Mouse (Mus musculus): ENCODE measurements around the gene Il6ra.
A peak's percentile ranks its signal among the peaks of the same experiment; 100 is the strongest.
"Not testable (repeated sequence)": the region's sequence is repeated elsewhere in the genome, so short reads cannot be mapped to it uniquely, and the experiment has no call there.

Il6ra gene

GRCm38 (mm10) chr3:89875781-89876180 is 37.2 kb downstream of the Il6ra start:
- no peak for DNase-seq (ENCODE audit: low spot score)

DNA sequence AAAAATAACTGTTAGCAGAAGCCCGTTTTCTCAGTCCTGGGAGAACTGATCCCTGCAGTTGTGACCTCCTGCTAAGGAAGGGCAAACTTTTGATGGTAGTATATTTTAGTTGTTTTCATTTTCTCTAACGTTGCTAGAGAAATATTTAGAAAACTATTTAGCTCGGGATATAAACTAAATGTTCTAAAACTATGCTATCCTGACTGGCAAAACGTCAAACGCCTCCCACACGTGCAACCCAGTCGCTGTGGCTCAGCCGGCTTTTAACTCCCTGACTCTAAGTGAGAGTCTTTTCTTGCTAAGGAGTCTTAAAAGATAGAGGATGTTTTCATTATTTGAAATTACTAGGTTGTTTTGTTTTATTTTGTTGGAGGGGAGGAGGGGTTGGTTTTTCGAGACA is 38.0 kb downstream of the Il6ra start:
- no peak for DNase-seq (ENCODE audit: low spot score)

- no peak for DNase-seq (ENCODE audit: low spot score)
Observed at GRCm38 (mm10) chr3:89874076-89874475, 38.9 kb downstream of the Il6ra start.

- DNase-seq (ENCODE audit: low spot score) = no peak
Observed at GRCm38 (mm10) chr3:89872684-89873083, 40.3 kb downstream of the Il6ra start.

GRCm38 (mm10) chr3:89872209-89872608 is 40.8 kb downstream of the Il6ra start:
- DNase-seq (ENCODE audit: low spot score) = no peak

DNA sequence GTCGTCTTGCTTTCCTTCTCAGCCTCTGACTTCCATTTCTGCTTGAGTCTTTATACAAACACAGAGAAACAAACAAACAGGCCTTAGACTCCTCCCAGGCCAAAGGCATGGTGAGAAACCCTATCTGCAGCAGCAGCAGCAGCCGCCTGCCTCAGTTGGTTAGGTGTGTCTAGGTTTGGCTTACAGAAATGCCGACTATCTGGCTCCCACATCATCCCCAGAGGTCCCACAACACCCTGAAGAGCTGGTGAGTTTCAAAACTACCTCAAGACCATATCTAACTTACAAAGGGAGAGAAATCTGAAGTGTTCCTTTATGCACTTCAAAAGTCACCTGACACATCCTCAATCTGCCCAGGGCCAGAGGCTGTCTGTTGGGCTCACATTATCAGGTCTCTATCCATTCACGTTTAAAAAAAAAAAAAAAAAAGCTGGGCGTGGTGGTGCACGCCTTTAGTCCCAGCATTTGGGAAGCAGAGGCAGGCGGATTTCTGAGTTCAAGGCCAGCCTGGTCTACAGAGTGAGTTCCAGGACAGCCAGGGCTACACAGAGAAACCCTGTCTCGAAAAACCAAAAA is 41.6 kb downstream of the Il6ra start:
- no peak for DNase-seq (ENCODE audit: low spot score)

DNA sequence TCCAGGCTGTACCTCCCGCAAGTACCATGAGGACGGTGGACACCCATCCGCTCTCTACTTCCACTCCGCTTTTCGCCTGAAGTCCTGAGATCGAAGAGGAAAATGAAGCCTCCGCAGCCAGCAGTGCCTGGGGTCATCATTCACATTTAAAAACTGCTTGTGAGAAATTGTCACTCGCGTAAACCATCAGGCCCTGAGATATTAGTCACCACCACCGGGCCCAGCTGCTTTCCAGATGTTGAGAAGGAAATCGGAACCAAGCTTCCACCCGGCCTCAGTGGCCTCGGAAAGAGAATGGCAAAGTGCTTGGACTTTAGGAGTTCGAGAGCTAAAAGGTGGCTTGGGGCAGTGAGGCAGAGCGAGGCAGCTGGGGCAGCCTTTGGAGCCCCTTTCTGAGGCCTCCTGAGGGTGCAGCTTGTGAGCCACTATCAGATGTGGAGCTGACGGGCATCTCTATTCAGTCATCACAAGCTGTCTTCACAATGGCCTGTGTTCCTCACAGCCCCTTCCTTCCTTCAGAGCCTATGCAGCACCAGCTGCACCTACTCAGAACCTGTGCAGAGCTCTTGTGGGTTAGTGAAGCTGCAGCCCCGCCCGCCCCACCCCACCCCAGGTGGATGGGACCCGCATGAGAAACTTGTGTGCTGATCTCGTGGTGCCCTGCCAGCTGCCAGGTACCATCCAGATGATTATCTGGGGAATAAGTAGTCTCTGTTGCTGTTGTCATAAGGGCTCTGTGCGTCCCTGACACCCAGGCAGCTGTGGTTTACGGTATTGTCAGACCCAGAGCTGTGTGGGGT is 42.3 kb downstream of the Il6ra start:
- no peak for DNase-seq (ENCODE audit: low spot score)

DNA sequence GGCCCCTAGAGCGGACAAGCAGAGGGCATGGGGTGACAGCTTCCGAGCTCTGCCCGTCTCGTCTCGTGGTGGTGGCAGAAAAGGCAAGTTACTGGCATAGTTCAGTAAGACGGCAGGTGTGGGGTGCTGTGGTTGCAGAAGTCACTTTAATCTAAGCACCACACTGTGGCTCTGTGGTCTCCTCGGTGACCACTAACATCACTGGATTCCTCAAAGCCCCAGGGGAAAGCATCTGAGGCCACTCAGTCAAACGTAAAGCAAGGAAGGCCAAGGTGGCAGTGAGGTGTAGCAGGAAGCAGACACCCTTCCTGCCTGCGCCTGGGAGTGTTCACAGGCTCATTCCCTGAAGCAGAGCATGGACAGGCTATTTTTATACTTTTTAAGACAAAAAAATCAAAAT is 43.4 kb downstream of the Il6ra start:
- DNase-seq (ENCODE audit: low spot score) = no peak

DNA sequence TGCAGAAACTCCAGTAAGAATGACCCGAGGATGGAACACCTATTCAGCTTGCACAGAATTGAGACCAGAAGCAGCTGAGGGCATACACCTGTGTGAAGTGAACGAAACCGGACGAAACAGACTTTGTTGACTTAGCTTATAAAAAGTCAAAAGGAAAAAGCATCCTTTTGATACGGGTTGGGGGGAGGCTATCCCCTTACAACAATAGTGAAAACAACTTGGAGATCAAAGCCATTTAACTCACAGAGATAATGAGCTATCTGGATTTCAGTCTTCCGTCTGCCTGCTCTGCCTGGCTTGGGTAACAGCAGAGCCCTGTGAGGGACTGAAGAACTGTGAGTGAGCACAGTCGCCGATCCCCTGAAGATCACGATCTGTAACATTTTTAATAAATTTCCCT is 44.0 kb downstream of the Il6ra start:
- no peak for DNase-seq (ENCODE audit: low spot score)

DNA sequence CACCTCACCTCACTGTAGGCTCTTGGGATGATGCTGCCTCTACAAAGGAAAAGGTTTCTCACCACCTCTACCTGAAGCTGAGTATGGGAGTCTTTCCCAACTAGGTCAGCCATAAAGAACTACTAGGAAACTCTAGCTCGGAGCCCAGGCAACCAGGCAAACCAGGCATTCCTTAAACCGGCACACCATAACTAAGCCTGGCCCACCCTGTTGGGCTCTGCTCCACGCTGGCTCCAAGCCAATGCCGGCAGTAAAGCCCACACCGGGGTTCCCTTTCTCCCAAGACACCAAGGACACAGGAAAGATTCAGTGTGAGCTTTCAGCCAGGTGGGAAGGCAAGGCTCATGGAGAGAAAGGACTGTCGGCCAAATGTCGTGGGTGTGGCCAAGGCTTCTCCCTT is 44.6 kb downstream of the Il6ra start:
- peak; percentile 39 for DNase-seq (ENCODE audit: low spot score)

- no peak for DNase-seq (ENCODE audit: low spot score)
Observed at GRCm38 (mm10) chr3:89867651-89868050, 45.3 kb downstream of the Il6ra start.

GRCm38 (mm10) chr3:89865764-89866163 is 47.2 kb downstream of the Il6ra start:
- no peak for DNase-seq (ENCODE audit: low spot score)

- no peak for DNase-seq (ENCODE audit: low spot score)
Observed at GRCm38 (mm10) chr3:89865020-89865419, 48.0 kb downstream of the Il6ra start.

DNA sequence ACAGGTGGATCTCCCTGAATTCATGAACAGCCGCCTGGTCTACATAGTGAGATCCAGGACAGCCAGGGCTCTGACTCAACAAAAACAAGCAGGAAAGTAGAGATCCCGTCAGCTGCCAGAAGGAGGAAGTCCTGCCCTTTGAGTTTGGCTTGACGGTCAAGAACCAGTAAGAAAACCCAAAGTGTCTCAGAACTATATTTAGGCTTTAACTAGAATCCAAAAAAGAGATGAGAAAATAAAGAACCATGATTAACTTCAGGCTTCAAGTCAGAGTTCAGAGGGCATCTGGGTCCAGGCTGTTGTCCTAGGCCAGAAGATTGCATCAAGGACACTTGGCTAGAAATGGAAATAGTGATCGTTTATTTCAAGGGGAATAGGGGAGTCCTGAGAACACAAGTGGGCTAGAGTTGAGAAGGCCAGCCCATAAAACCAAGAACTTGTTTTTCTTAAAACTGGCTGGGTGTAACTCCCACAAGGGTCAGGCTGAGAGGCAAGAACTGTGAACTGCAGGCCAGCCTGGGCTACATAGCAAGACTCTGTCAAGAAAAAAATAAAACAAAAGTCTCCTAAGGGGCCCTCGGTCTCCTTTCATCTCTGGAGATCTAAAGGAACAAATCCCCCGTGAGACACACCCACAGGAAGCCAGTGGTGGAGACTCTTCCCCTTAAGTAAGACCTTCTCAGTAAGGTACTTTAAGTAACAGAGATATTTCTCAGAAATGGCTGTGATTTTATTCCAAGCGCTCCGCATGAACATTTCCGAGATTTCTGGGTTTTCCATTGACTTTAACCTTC is 49.1 kb downstream of the Il6ra start:
- no peak for DNase-seq (ENCODE audit: low spot score)

GRCm38 (mm10) chr3:89863276-89863675 is 49.7 kb downstream of the Il6ra start:
- not testable (repeated sequence) for DNase-seq (ENCODE audit: low spot score)

GRCm38 (mm10) chr3:89862182-89862761 is 50.7 kb downstream of the Il6ra start:
- DNase-seq (ENCODE audit: low spot score) = no peak

DNA sequence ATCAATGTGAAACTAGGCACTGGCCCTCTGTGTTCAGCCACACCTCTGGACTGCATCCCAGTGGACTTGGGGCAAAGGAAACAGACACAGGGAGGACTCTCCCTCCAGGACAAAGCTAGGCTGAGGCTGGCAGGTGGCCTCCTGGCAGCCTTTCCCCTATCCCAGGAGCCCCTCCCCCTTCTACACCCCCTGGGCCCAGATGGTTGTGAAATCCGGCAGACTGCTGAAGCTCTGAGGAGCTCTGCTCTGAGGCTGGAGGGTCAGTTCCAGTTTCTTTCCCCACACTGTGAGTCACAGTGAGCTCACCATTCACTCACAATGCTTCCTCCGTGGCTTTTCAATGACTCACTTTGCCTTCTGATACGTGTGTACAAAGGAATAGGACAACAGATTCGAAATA is 51.9 kb downstream of the Il6ra start:
- DNase-seq (ENCODE audit: low spot score) = peak; percentile 60

DNA sequence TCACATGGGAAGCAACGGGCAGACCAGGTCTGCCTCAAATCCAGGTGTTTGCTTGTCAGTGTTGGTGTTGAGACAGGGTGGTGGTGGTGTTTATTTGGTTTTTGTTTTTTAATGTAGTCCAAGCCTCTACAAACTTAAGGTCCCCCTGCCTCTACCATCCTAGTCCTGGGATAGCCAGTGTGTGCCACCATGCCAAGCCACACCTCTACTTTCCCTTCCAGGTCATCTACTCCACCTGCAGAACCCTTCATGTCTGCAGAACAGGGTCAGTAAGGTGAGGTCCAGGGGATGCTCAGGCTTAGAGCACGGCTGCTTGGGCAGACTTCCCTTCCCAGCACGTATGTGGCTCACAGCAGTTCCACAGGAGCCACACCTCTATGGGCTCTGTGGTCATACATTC is 52.7 kb downstream of the Il6ra start:
- no peak for DNase-seq (ENCODE audit: low spot score)

GRCm38 (mm10) chr3:89859936-89860335 is 53.1 kb downstream of the Il6ra start:
- DNase-seq (ENCODE audit: low spot score) = no peak

- no peak for DNase-seq (ENCODE audit: low spot score)
Observed at GRCm38 (mm10) chr3:89858888-89859287, 54.1 kb downstream of the Il6ra start.

- peak; percentile 86 for DNase-seq (ENCODE audit: low spot score)
Observed at GRCm38 (mm10) chr3:89858123-89858522, 54.9 kb downstream of the Il6ra start.

- DNase-seq (ENCODE audit: low spot score) = peak; percentile 24
Observed at GRCm38 (mm10) chr3:89857353-89857752, 55.6 kb downstream of the Il6ra start.

DNA sequence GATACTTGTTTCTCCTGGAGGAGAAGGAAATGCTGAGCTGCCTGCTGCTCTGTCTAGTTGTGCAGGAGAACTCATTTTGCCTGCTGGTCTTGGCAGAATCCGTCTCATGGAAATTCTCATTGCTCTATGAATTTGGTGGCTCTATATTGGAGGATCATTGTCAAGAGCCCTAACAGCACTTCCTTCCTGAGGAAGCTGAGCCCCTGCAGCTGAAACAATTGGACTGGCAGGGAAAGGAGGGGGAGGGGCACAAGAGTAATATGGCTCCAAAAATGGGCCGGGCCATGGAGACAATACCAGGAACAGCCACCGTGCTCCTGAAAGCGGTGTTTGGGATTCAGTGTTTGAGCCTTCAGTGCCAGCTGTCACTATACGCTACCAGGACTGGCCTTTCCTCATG is 59.2 kb downstream of the Il6ra start:
- peak; percentile 22 for DNase-seq (ENCODE audit: low spot score)

Data from retina, embryonic 14.5 days (tissue).